Mouse (Mus musculus) CH12.LX (cell line): ENCODE data around the gene Gnb2. TPM values are rescaled to one million over a fixed set of nuclear protein-coding genes. Genes with fewer than 3 reads are reported as not detected.
A peak's percentile ranks its signal among the peaks of the same experiment; 100 is the strongest.

ENCODE experiments used
- DNase-seq: peaks from one replicate; pipeline ENCODE4 v3.0.0-alpha.2; 2013; ENCODE audit errors: extremely low read depth
- H3K27ac ChIP-seq: 2 replicates; pipeline ENCODE4 v1.5.1; 2012; ENCODE audit warnings: low read depth, mild to moderate bottlenecking, control low read depth, moderate library complexity; ENCODE audit not compliant: insufficient read depth
- H3K27me3 ChIP-seq: replicated peaks from 2 replicates; pipeline ENCODE3; 2012; ENCODE audit warnings: inconsistent platforms
- H3K36me3 ChIP-seq, 2 experiments: replicated peaks in 1 of 2; 2 replicates each; pipeline versions ENCODE3 to v1.6.1; 2012; ENCODE audit warnings: inconsistent platforms in 1 of 2, low read length in 1 of 2, mild to moderate bottlenecking in 1 of 2, mixed read lengths in 1 of 2, moderate library complexity in 1 of 2; ENCODE audit not compliant: control insufficient read depth in 1 of 2, insufficient read depth in 1 of 2
- H3K4me1 ChIP-seq, 2 experiments: 2 replicates each; pipeline ENCODE4 v1.6.1; 2012; ENCODE audit warnings: inconsistent platforms in 1 of 2, moderate library complexity in 1 of 2; ENCODE audit not compliant: insufficient read depth in 2 of 2, control insufficient read depth in 1 of 2
- H3K4me2 ChIP-seq: 2 replicates; pipeline ENCODE4 v1.6.1; 2012; ENCODE audit warnings: low read depth, mild to moderate bottlenecking, control low read depth; ENCODE audit not compliant: poor library complexity, insufficient read depth, severe bottlenecking
- H3K4me3 ChIP-seq, 3 experiments: fragments of 150-350 bp in 1 of 3; sonication (generic) in 1 of 3; replicated peaks in 1 of 3; 2 replicates each; pipeline versions ENCODE3 to v1.5.1; 2011 to 2012; ENCODE audit warnings: low read depth in 2 of 3, low read length in 2 of 3, mild to moderate bottlenecking in 2 of 3, moderate library complexity in 2 of 3, control low read depth in 1 of 3, improper control_type of control experiment in 1 of 3, inconsistent platforms in 1 of 3, mixed read lengths in 1 of 3; ENCODE audit not compliant: poor library complexity in 1 of 3
- H3K79me2 ChIP-seq: replicated peaks from 2 replicates; pipeline ENCODE4 v1.6.1; 2012; ENCODE audit warnings: mild to moderate bottlenecking, moderate library complexity; ENCODE audit not compliant: control insufficient read depth, poor library complexity, insufficient read depth, severe bottlenecking; ENCODE audit errors: extremely low read depth
- H3K9ac ChIP-seq: 2 replicates; pipeline ENCODE4 v1.6.1; 2012; ENCODE audit warnings: low read depth, mild to moderate bottlenecking, control low read depth, moderate library complexity; ENCODE audit not compliant: insufficient read depth
- H3K9me3 ChIP-seq: replicated peaks from 2 replicates; pipeline ENCODE3; 2012; ENCODE audit warnings: low read length, inconsistent platforms, mixed read lengths
- BHLHE40 ChIP-seq: IDR thresholded peaks from 2 replicates; pipeline ENCODE4 v1.6.1; 2011; ENCODE audit warnings: mild to moderate bottlenecking, low read depth, low read length, improper control_type of control experiment
- CHD1 ChIP-seq: IDR thresholded peaks from 2 replicates; pipeline ENCODE4 v1.6.1; 2012; ENCODE audit warnings: low read depth, low read length, improper control_type of control experiment, inconsistent platforms
- CHD2 ChIP-seq: IDR thresholded peaks from 2 replicates; pipeline ENCODE4 v1.6.1; 2011; ENCODE audit warnings: low read length, improper control_type of control experiment
- CTCF ChIP-seq, 2 experiments: IDR thresholded peaks in 1 of 2; conservative IDR thresholded peaks in 1 of 2; 2 replicates each; pipeline ENCODE4 v1.5.1; 2011 to 2012; ENCODE audit warnings: low read depth in 2 of 2, low read length in 2 of 2, improper control_type of control experiment in 1 of 2, inconsistent platforms in 1 of 2, mild to moderate bottlenecking in 1 of 2, moderate library complexity in 1 of 2
- E2F4 ChIP-seq: IDR thresholded peaks from 2 replicates; pipeline ENCODE4 v1.6.1; 2011; ENCODE audit warnings: low read depth, low read length, improper control_type of control experiment; ENCODE audit not compliant: insufficient replicate concordance
- ELF1 ChIP-seq: IDR thresholded peaks from 2 replicates; pipeline ENCODE4 v1.6.1; 2014; ENCODE audit warnings: low read depth, mild to moderate bottlenecking, inconsistent platforms, low read length, improper control_type of control experiment
- EP300 ChIP-seq: IDR thresholded peaks from 2 replicates; pipeline ENCODE4 v1.6.1; 2011; ENCODE audit warnings: low read length, improper control_type of control experiment
- ETS1 ChIP-seq: conservative IDR thresholded peaks from 2 replicates; pipeline ENCODE4 v1.6.1; 2012; ENCODE audit warnings: low read depth, mild to moderate bottlenecking, inconsistent platforms, low read length, improper control_type of control experiment, moderate library complexity
- GABPA ChIP-seq: IDR thresholded peaks from 2 replicates; pipeline ENCODE4 v1.6.1; 2012; ENCODE audit warnings: low read depth, low read length, improper control_type of control experiment, inconsistent platforms; ENCODE audit not compliant: insufficient replicate concordance
- HCFC1 ChIP-seq: IDR thresholded peaks from 2 replicates; pipeline ENCODE4 v1.6.1; 2012; ENCODE audit warnings: low read depth, mild to moderate bottlenecking, inconsistent platforms, low read length, improper control_type of control experiment
- IRF4 ChIP-seq: IDR thresholded peaks from 2 replicates; pipeline ENCODE4 v1.6.1; 2014; ENCODE audit warnings: low read depth, mild to moderate bottlenecking, inconsistent platforms, low read length, improper control_type of control experiment
- JUN ChIP-seq: IDR thresholded peaks from 2 replicates; pipeline ENCODE4 v1.6.1; 2011; ENCODE audit warnings: low read depth, mild to moderate bottlenecking, low read length, improper control_type of control experiment, moderate library complexity; ENCODE audit not compliant: insufficient read depth
- JUND ChIP-seq: conservative IDR thresholded peaks from 2 replicates; pipeline ENCODE4 v1.6.1; 2011; ENCODE audit warnings: low read depth, low read length, improper control_type of control experiment
- KAT2A ChIP-seq: IDR thresholded peaks from 2 replicates; pipeline ENCODE4 v1.6.1; 2012; ENCODE audit warnings: low read length, improper control_type of control experiment, inconsistent platforms; ENCODE audit not compliant: insufficient replicate concordance
- MAFK ChIP-seq: IDR thresholded peaks from 2 replicates; pipeline ENCODE4 v1.6.1; 2011; ENCODE audit warnings: low read length, improper control_type of control experiment; ENCODE audit not compliant: insufficient replicate concordance
- MAX ChIP-seq: IDR thresholded peaks from 2 replicates; pipeline ENCODE4 v1.6.1; 2011; ENCODE audit warnings: low read length, improper control_type of control experiment
- MAZ ChIP-seq: IDR thresholded peaks from 2 replicates; pipeline ENCODE4 v1.6.1; 2012; ENCODE audit warnings: low read depth, mild to moderate bottlenecking, inconsistent platforms, low read length, improper control_type of control experiment, moderate library complexity
- MEF2A ChIP-seq: IDR thresholded peaks from 2 replicates; pipeline ENCODE4 v1.6.1; 2014; ENCODE audit warnings: low read depth, mild to moderate bottlenecking, inconsistent platforms, low read length, improper control_type of control experiment, borderline replicate concordance
- MXI1 ChIP-seq: IDR thresholded peaks from 2 replicates; pipeline ENCODE4 v1.6.1; 2011; ENCODE audit warnings: mild to moderate bottlenecking, low read depth, low read length, improper control_type of control experiment
- MYC ChIP-seq: IDR thresholded peaks from 2 replicates; pipeline ENCODE4 v1.6.1; 2011; ENCODE audit warnings: low read depth, mild to moderate bottlenecking, improper control_type of control experiment, low read length
- NELFE ChIP-seq: IDR thresholded peaks from 2 replicates; pipeline ENCODE4 v1.6.1; 2011; ENCODE audit warnings: low read depth, low read length, improper control_type of control experiment
- NRF1 ChIP-seq: IDR thresholded peaks from 2 replicates; pipeline ENCODE4 v1.6.1; 2014; ENCODE audit warnings: low read depth, mild to moderate bottlenecking, inconsistent platforms, low read length, improper control_type of control experiment, moderate library complexity
- PAX5 ChIP-seq: IDR thresholded peaks from 2 replicates; pipeline ENCODE4 v1.6.1; 2012; ENCODE audit warnings: low read length, inconsistent platforms, mixed read lengths
- POLR2A ChIP-seq: IDR thresholded peaks from 2 replicates; pipeline ENCODE4 v1.6.1; 2011; ENCODE audit warnings: low read depth, mild to moderate bottlenecking, improper control_type of control experiment, low read length
- POLR2AphosphoS2 ChIP-seq: IDR thresholded peaks from 2 replicates; pipeline ENCODE4 v1.6.1; 2011; ENCODE audit warnings: low read depth, low read length, improper control_type of control experiment
- RAD21 ChIP-seq: IDR thresholded peaks from 2 replicates; pipeline ENCODE4 v1.6.1; 2011; ENCODE audit warnings: low read depth, mild to moderate bottlenecking, low read length, improper control_type of control experiment, moderate library complexity
- RCOR1 ChIP-seq: conservative IDR thresholded peaks from 2 replicates; pipeline ENCODE4 v1.6.1; 2012; ENCODE audit warnings: low read depth, mild to moderate bottlenecking, inconsistent platforms, low read length, improper control_type of control experiment
- SIN3A ChIP-seq: IDR thresholded peaks from 2 replicates; pipeline ENCODE4 v1.6.1; 2012; ENCODE audit warnings: low read length, improper control_type of control experiment, inconsistent platforms
- SMC3 ChIP-seq: IDR thresholded peaks from 2 replicates; pipeline ENCODE4 v1.6.1; 2011; ENCODE audit warnings: low read depth, low read length, improper control_type of control experiment
- TBP ChIP-seq: conservative IDR thresholded peaks from 2 replicates; pipeline ENCODE4 v1.6.1; 2011; ENCODE audit warnings: low read depth, low read length, improper control_type of control experiment
- TCF12 ChIP-seq: IDR thresholded peaks from 2 replicates; pipeline ENCODE4 v1.6.1; 2014; ENCODE audit warnings: low read depth, mild to moderate bottlenecking, inconsistent platforms, low read length, improper control_type of control experiment
- UBTF ChIP-seq: IDR thresholded peaks from 2 replicates; pipeline ENCODE4 v1.6.1; 2012; ENCODE audit warnings: low read depth, mild to moderate bottlenecking, inconsistent platforms, low read length, improper control_type of control experiment, moderate library complexity
- USF1 ChIP-seq: IDR thresholded peaks from 2 replicates; pipeline ENCODE4 v1.6.1; 2014; ENCODE audit warnings: low read depth, mild to moderate bottlenecking, inconsistent platforms, low read length, improper control_type of control experiment
- USF2 ChIP-seq: conservative IDR thresholded peaks from 2 replicates; pipeline ENCODE4 v1.6.1; 2011; ENCODE audit warnings: low read depth, low read length, improper control_type of control experiment
- ZC3H11A ChIP-seq: IDR thresholded peaks from 2 replicates; pipeline ENCODE4 v1.6.1; 2012; ENCODE audit warnings: low read depth, mild to moderate bottlenecking, inconsistent platforms, low read length, improper control_type of control experiment
- ZKSCAN1 ChIP-seq: IDR thresholded peaks from 2 replicates; pipeline ENCODE4 v1.6.1; 2012; ENCODE audit warnings: low read depth, inconsistent platforms, low read length, improper control_type of control experiment, borderline replicate concordance
- ZMIZ1 ChIP-seq: IDR thresholded peaks from 2 replicates; pipeline ENCODE4 v1.6.1; 2012; ENCODE audit warnings: low read depth, mild to moderate bottlenecking, inconsistent platforms, low read length, improper control_type of control experiment
- ZNF384 ChIP-seq: IDR thresholded peaks from 2 replicates; pipeline ENCODE4 v1.6.1; 2012; ENCODE audit warnings: low read depth, low read length, improper control_type of control experiment, inconsistent platforms
- dilution Hi-C: fragments of 300-500 bp; cut with MboI; formaldehyde crosslinking; loops from 2 replicates; pipeline ENCODE4 v1.14.3; 2020; ENCODE audit warnings: low sequenced_read_pairs; ENCODE audit not compliant: extremely low pct_unique_long_range_greater_than_20kb, extremely low pct_ligation_motif_present
- in situ Hi-C: fragments of 300-500 bp; cut with MboI; formaldehyde crosslinking; loops from 3 replicates; pipeline ENCODE4 v1.14.3; 2019; ENCODE audit warnings: low sequenced_read_pairs, low pct_ligation_motif_present, low pct_unique_long_range_greater_than_20kb, mixed read lengths
- polyA plus RNA-seq: library from polyadenylated mRNA; unstranded; fragments of >175 nt; gene quantifications from 2 replicates; pipeline ENCODE4 v1.2.1, GENCODE M21; 2012; ENCODE audit warnings: low read depth; ENCODE audit not compliant: insufficient read length
- total RNA-seq, 2 experiments: library from RNA; depleted of rRNA; stranded (reverse); fragments of 300-350 nt in 1 of 2; fragments of >200 nt in 1 of 2; gene quantifications; 2 replicates each; pipeline ENCODE4 v1.2.3; 2012 to 2014

Gene Gnb2
- total RNA-seq (2012; rRNA removed) (388 and 480 TPM in 2 replicates), total RNA-seq (2014; rRNA removed) (261 and 264 TPM in 2 replicates), polyA plus RNA-seq (312 and 327 TPM in 2 replicates)

DNA sequence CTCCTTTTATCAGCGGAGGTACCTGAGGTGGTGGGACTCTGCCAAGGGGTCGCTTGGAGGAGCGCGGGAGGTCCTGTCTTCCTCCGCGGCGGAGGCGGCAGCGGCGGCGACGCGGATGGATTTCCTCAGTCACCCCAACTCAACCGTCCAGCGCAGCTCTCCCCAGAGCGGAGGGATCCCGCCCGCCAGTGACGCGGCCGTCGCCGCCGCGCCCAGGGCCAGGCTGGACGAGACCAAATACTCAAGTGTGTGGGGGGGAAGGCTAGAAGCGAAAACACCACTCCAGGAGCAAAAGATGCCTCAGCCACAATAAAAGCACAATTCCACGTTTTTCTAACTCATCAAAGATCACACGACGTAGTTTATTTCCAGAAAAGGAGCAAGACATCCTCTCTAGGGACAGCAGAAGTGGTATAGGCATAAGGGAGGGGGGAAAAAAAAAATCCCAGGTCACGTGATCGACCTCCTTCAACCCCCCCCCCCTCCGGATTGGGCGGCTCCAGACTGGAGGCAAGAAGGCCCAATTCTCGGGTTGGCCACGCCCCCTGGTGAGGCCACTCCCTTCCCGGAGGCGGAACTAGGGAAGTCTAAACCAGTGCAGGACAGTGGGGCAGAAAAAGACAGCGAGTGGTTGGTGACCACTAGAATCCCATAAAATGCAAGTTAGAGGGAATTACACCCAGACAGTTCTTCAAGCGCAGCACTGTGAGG, at the start of gene Gnb2, which contains the start of gene Epo:
Gene Gnb2 (minus strand): TSS at position 394 of the 711 bp plus-strand sequence.
Gene Epo (minus strand): TSS at position 126 of the 711 bp plus-strand sequence.
- in situ Hi-C loops = loop anchor here (5.0 kb wide), 1 partner anchor 34 kb away; the partner anchor contains the start of gene Tfr2

DNA sequence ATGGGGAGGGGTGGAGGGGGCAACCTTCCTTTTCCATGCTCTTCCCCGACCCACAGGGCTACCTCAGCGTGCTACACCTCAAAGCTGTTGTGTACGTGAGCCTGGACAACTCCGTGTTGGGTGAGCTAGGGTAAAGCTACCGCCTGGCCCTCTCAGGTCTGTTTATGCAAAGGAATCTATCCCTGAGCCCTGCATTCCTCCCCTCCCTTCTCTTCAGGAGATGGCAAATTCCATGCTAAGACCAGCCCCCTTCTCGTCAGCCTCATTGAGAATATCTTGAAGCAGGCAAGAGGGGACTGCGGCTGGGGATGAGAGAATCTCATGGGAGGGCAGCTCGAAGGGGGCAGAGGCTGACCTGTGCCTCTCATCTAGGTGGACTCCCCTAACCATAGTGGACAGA, 49.4 kb upstream of the Gnb2 start:
- H3K36me3 ChIP-seq = no peaks in the 10 kb centered on the region
- H3K9ac ChIP-seq = no peak overlapping the region
- no peaks in the 10 kb centered on the region for H3K79me2 ChIP-seq
- dilution Hi-C loops = no loop called here
- in situ Hi-C loops = no loop called here
- H3K27ac ChIP-seq = no peak overlapping the region
- no peak overlapping the region for H3K4me2 ChIP-seq
- peaks cover 6% of the 10 kb centered on the region for H3K9me3 ChIP-seq
- H3K27me3 ChIP-seq = peaks cover 3% of the 10 kb centered on the region
- no peak for DNase-seq
- H3K4me3 ChIP-seq = no peak overlapping the region
- H3K4me1 ChIP-seq = no peaks in the 10 kb centered on the region
- TF ChIP-seq ETS1 (no peak), MAX (no peak), UBTF (no peak), POLR2AphosphoS2 (no peak), SMC3 (no peak), GABPA (no peak), PAX5 (no peak), CTCF (conservative IDR thresholded peaks at IDR 0.05 in 1 of 2, IDR thresholded peaks at IDR 0.05 in 1 of 2; ENCODE audit: low read depth in 2 of 2, low read length in 2 of 2) (no peak), EP300 (no peak), HCFC1 (no peak), SIN3A (no peak), CHD2 (no peak), MXI1 (no peak), MAFK (no peak), IRF4 (no peak), RAD21 (no peak)

More for the DNA sequence above, at the start of gene Gnb2, which contains the start of gene Epo:
- dilution Hi-C loops = no loop called here
- peak; percentile 97 for DNase-seq
- peaks cover 1% of the 10 kb centered on the region for H3K27me3 ChIP-seq
- H3K4me1 ChIP-seq = peaks cover 3 to 34% of the 10 kb centered on the region in 2 experiments; a peak in 3 of 4 replicates
- peak within 1 kb of the TSS; percentile 81 for H3K4me2 ChIP-seq
- peaks cover 29% of the 10 kb centered on the region for H3K79me2 ChIP-seq
- TF ChIP-seq NRF1 = peak; percentile 45; the same call in 1 of the 2 replicates
- TF ChIP-seq SIN3A = peak; percentile 93
- TF ChIP-seq MEF2A = peak; percentile 63; the same call in 1 of the 2 replicates
- TF ChIP-seq PAX5 = no peak
- peak; percentile 90 for TF ChIP-seq NELFE
- TF ChIP-seq MYC = 0 out of 2 replicates have a peak, but pooled peaks have one; percentile 18
- TF ChIP-seq RAD21 = no peak
- peak; percentile 97 for TF ChIP-seq USF1
- TF ChIP-seq ZC3H11A = no peak
- TF ChIP-seq IRF4 = peak; percentile 77
- TF ChIP-seq USF2 = peak; percentile 97
- peak; percentile 52; the same call in 1 of the 2 replicates for TF ChIP-seq ZKSCAN1
- TF ChIP-seq HCFC1 = peak; percentile 66
- TF ChIP-seq TCF12 = peak; percentile 91
- no peak for TF ChIP-seq RCOR1
- peak; percentile 28 for TF ChIP-seq ZMIZ1
- TF ChIP-seq GABPA = no peak
- TF ChIP-seq MXI1 = 0 out of 2 replicates have a peak, but pooled peaks have one; percentile 42
- TF ChIP-seq CHD1 = peak; percentile 99
- TF ChIP-seq ETS1 = no peak; the same call in 1 of the 2 replicates
- no peak for TF ChIP-seq JUND
- TF ChIP-seq MAFK = no peak
- no peak for TF ChIP-seq CTCF (conservative IDR thresholded peaks at IDR 0.05 in 1 of 2, IDR thresholded peaks at IDR 0.05 in 1 of 2; ENCODE audit: low read depth in 2 of 2, low read length in 2 of 2)
- peak; percentile 100 for TF ChIP-seq KAT2A
- peak; percentile 86 for TF ChIP-seq MAX
- 0 out of 2 replicates have a peak, but pooled peaks have one; percentile 36 for TF ChIP-seq E2F4
- peak; percentile 91 for TF ChIP-seq UBTF
- 0 out of 2 replicates have a peak, but pooled peaks have one; percentile 69 for TF ChIP-seq TBP
- TF ChIP-seq EP300 = peak; percentile 44
- TF ChIP-seq ELF1 = peak; percentile 77
- peak; percentile 70 for TF ChIP-seq POLR2A
- peak; percentile 99 for TF ChIP-seq MAZ
- peak; percentile 87 for TF ChIP-seq BHLHE40
- no peak for TF ChIP-seq JUN
- peak; percentile 89 for TF ChIP-seq CHD2
- peak; percentile 63 for TF ChIP-seq POLR2AphosphoS2
- peak; percentile 96 for TF ChIP-seq ZNF384
- no peak; the same call in 1 of the 2 replicates for TF ChIP-seq SMC3
- H3K36me3 ChIP-seq = peaks cover 19 to 22% of the 10 kb centered on the region in 2 experiments
- H3K4me3 ChIP-seq = peak within 1 kb of the TSS; percentile 79 to 93 (median 93)
- peak within 1 kb of the TSS; percentile 96 for H3K9ac ChIP-seq
- H3K27ac ChIP-seq = peak within 1 kb of the TSS; percentile 65
- no peaks in the 10 kb centered on the region for H3K9me3 ChIP-seq
